Mouse (Mus musculus): ENCODE results near the gene Pcnx2. TPM values are rescaled to one million over a fixed set of nuclear protein-coding genes. Genes with fewer than 3 reads are reported as not detected.

Gene Pcnx2
- polyA plus RNA-seq (2015; fragmentation: Illumina TruSeq; extraction: RNeasy Lipid Tissue Mini Kit (QIAGEN cat#74804); ENCODE audit: insufficient read depth, low replicate concordance), result 0.07 TPM

GRCm38 (mm10) chr8:125897868-125898788 lies at the start of gene Pcnx2:
Gene Pcnx2 (minus strand): TSS chr8:125898317.

GRCm38 (mm10) chr8:125910365-125911228 lies 12.5 kb upstream of the Pcnx2 start, which contains the start of gene Map3k21:
Gene Map3k21 (plus strand): TSS chr8:125910450.

GRCm38 (mm10) chr8:125729746-125730145 lies 168.4 kb downstream of the Pcnx2 start, which contains the start of gene Ntpcr:
Gene Ntpcr (plus strand): TSS chr8:125729963.

Other genes with a start within 250 kb of the Pcnx2 start
- 3.1 TPM for gene Map10, start 228.5 kb downstream of the Pcnx2 start, polyA plus RNA-seq (2015; fragmentation: Illumina TruSeq; extraction: RNeasy Lipid Tissue Mini Kit (QIAGEN cat#74804); ENCODE audit: insufficient read depth, low replicate concordance)
- 17.0 TPM for gene Ntpcr, start 168.4 kb downstream of the Pcnx2 start, polyA plus RNA-seq (2015; fragmentation: Illumina TruSeq; extraction: RNeasy Lipid Tissue Mini Kit (QIAGEN cat#74804); ENCODE audit: insufficient read depth, low replicate concordance)
- not detected for gene Map3k21, start 12.1 kb upstream of the Pcnx2 start, polyA plus RNA-seq (2015; fragmentation: Illumina TruSeq; extraction: RNeasy Lipid Tissue Mini Kit (QIAGEN cat#74804); ENCODE audit: insufficient read depth, low replicate concordance)
- not detected for gene Kcnk1, start 96.9 kb upstream of the Pcnx2 start, polyA plus RNA-seq (2015; fragmentation: Illumina TruSeq; extraction: RNeasy Lipid Tissue Mini Kit (QIAGEN cat#74804); ENCODE audit: insufficient read depth, low replicate concordance)

All from spleen, adult 10 weeks (tissue).